Mouse (Mus musculus) C2C12 (cell line): Measurements from ENCODE around the gene Pde8a.

Experiments
- CEBPB ChIP-seq: IDR thresholded peaks from one replicate; pipeline ENCODE4 v1.6.1; 2011; ENCODE audit warnings: low read depth, mild to moderate bottlenecking, control low read depth, moderate library complexity
- CTCF ChIP-seq: IDR thresholded peaks from one replicate; pipeline ENCODE4 v1.5.1; 2011; ENCODE audit not compliant: control insufficient read depth, insufficient read depth, insufficient read length
- MAX ChIP-seq: IDR thresholded peaks from one replicate; pipeline ENCODE4 v1.6.1; 2011; ENCODE audit warnings: mild to moderate bottlenecking, control low read depth
- MYOD1 ChIP-seq: IDR thresholded peaks from one replicate; pipeline ENCODE4 v1.6.1; 2011; ENCODE audit warnings: low read depth; ENCODE audit not compliant: control insufficient read depth, insufficient read length
- MYOG ChIP-seq: IDR thresholded peaks from one replicate; pipeline ENCODE4 v1.6.1; 2011; ENCODE audit not compliant: control insufficient read depth, insufficient read length; ENCODE audit errors: extremely low read depth
- USF1 ChIP-seq: IDR thresholded peaks from one replicate; pipeline ENCODE4 v1.6.1; 2011; ENCODE audit warnings: low read depth, mild to moderate bottlenecking, control low read depth, moderate library complexity

DNA sequence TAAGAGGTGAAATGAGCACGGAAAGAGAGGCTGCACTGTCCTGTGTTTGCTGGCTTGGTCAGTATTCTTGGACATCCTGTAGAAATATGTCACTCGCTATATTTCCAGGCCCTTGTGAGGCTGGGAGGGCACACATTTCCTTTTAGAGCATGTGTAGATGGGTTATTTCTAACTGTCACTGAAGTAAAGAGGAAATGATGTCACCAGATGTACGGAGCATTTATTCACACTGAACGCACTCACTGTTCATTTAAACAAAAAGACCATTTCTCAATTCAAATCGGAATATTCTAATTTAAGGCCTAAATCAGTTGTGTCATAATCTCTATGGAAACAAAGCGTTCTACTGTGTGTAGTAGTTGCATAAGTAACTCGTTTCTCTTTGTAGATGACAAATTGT lies 48.2 kb downstream of the Pde8a start:
- TF ChIP-seq CTCF (no peak), USF1 (no peak), CEBPB (no peak), MAX (no peak), MYOG (no peak), MYOD1 (no peak)
